Mouse (Mus musculus) liver, embryonic 11.5 days (tissue): ENCODE results near the gene Grcc10. TPM values are rescaled to one million over a fixed set of nuclear protein-coding genes. Genes with fewer than 3 reads are reported as not detected.

Experiments
- ATAC-seq: fragments of 200-750 bp; cut with Nextera tagmentation; replicated peaks from 2 replicates; pipeline ENCODE4 v1.8.0; 2017; ENCODE audit warnings: moderate number of reproducible peaks, mild to moderate bottlenecking, moderate TSS enrichment, moderate library complexity; ENCODE audit not compliant: low FRiP score
- DNase-seq: peaks from one replicate; pipeline ENCODE4 v3.0.0-alpha.2; 2017; ENCODE audit warnings: low spot score
- H3K27ac ChIP-seq: fragments of 300-500 bp; sonication (generic); 2 replicates; pipeline ENCODE4 v1.5.1; 2014; ENCODE audit warnings: mild to moderate bottlenecking, low read depth, low read length, control low read depth
- H3K27me3 ChIP-seq: fragments of 300-500 bp; sonication (generic); replicated peaks from 2 replicates; pipeline ENCODE4 v1.6.1; 2014; ENCODE audit warnings: low read length, mixed read lengths; ENCODE audit not compliant: control insufficient read depth, insufficient read depth
- H3K36me3 ChIP-seq: fragments of 300-500 bp; sonication (generic); 2 replicates; pipeline ENCODE4 v1.6.1; 2014; ENCODE audit warnings: mild to moderate bottlenecking, low read length, moderate library complexity, mixed read lengths; ENCODE audit not compliant: control insufficient read depth, insufficient read depth
- H3K4me1 ChIP-seq: fragments of 300-500 bp; sonication (generic); replicated peaks from 2 replicates; pipeline ENCODE4 v1.6.1; 2014; ENCODE audit warnings: low read length, mixed read lengths; ENCODE audit not compliant: control insufficient read depth, insufficient read depth
- H3K4me2 ChIP-seq: fragments of 300-500 bp; sonication (generic); 2 replicates; pipeline ENCODE4 v1.6.1; 2014; ENCODE audit warnings: mild to moderate bottlenecking, control low read depth, moderate library complexity
- H3K4me3 ChIP-seq: fragments of 300-500 bp; sonication (generic); 2 replicates; pipeline ENCODE4 v1.5.1; 2014; ENCODE audit warnings: low read depth, low read length, control low read depth
- H3K9ac ChIP-seq: fragments of 300-500 bp; sonication (generic); 2 replicates; pipeline ENCODE4 v1.6.1; 2014; ENCODE audit warnings: low read depth, low read length, control low read depth
- H3K9me3 ChIP-seq: fragments of 300-500 bp; sonication (generic); 2 replicates; pipeline ENCODE4 v1.6.1; 2016; ENCODE audit warnings: low read length, inconsistent platforms, mixed read lengths; ENCODE audit not compliant: control insufficient read depth
- WGBS: fragments of 180-500 bp; shearing (Covaris S2); extraction: QIAGEN DNeasy Blood & Tissue Kit; methylation state at CpG from one replicate; pipeline ENCODE4 v1.1.7; 2014; 5-methylcytosine and 5-hydroxymethylcytosine counted together
- polyA plus RNA-seq: library from polyadenylated mRNA; unstranded; fragments of >200 nt; fragmentation: Nextera tagmentation; extraction: Ambion mirVana; gene quantifications from 2 replicates; pipeline ENCODE4 v1.2.1, GENCODE M21; 2014

Grcc10 gene
- 147 and 167 TPM in 2 replicates for polyA plus RNA-seq

- DNase-seq = no peak
- peak; percentile 83 for ATAC-seq
- Histone ChIP-seq H3K4me3 (peak within 1 kb of the TSS; percentile 46), H3K9me3 (no peaks in the 10 kb centered on the region), H3K9ac (peak within 1 kb of the TSS; percentile 69), H3K4me1 (peaks cover 34% of the 10 kb centered on the region), H3K36me3 (no peaks in the 10 kb centered on the region), H3K4me2 (peak within 1 kb of the TSS; percentile 69), H3K27ac (peak within 1 kb of the TSS; percentile 97), H3K27me3 (no peaks in the 10 kb centered on the region)
- WGBS = under 1% methylated on average over 41 of the region's 41 CpGs
Measured at GRCm38 (mm10) chr6:124740888-124741761, at the start of gene Grcc10. Grcc10 (minus strand) TSS chr6:124741374.

- no peak for ATAC-seq
- H3K36me3 ChIP-seq = no peaks in the 10 kb centered on the region
- H3K4me3 ChIP-seq = no peak overlapping the region
- H3K27me3 ChIP-seq = no peaks in the 10 kb centered on the region
- H3K4me2 ChIP-seq = no peak overlapping the region
- 67% methylated on average over 4 of the region's 4 CpGs for WGBS
- H3K4me1 ChIP-seq = no peaks in the 10 kb centered on the region; the same call in 1 of the 2 replicates
- DNase-seq = no peak
- H3K9me3 ChIP-seq = no peaks in the 10 kb centered on the region
- H3K27ac ChIP-seq = no peak overlapping the region
- H3K9ac ChIP-seq = no peak overlapping the region
Measured at GRCm38 (mm10) chr6:124790121-124790520, 48.9 kb upstream of the Grcc10 start.

- H3K4me3 ChIP-seq = no peak overlapping the region
- H3K27me3 ChIP-seq = no peaks in the 10 kb centered on the region
- H3K4me2 ChIP-seq = no peak overlapping the region
- no peaks in the 10 kb centered on the region for H3K9me3 ChIP-seq
- no peak overlapping the region for H3K9ac ChIP-seq
- WGBS = 88% methylated on average over 4 of the region's 4 CpGs
- no peaks in the 10 kb centered on the region for H3K36me3 ChIP-seq
- H3K4me1 ChIP-seq = no peaks in the 10 kb centered on the region; the same call in 1 of the 2 replicates
- DNase-seq (no peak), ATAC-seq (no peak)
- H3K27ac ChIP-seq = no peak overlapping the region
Measured at GRCm38 (mm10) chr6:124789519-124789918, 48.3 kb upstream of the Grcc10 start.

- Histone ChIP-seq H3K27ac (no peak overlapping the region), H3K27me3 (no peaks in the 10 kb centered on the region), H3K9ac (no peak overlapping the region), H3K36me3 (no peaks in the 10 kb centered on the region), H3K4me3 (no peak overlapping the region), H3K4me2 (no peak overlapping the region), H3K9me3 (no peaks in the 10 kb centered on the region), H3K4me1 (no peaks in the 10 kb centered on the region; the same call in 1 of the 2 replicates)
- DNase-seq = no peak
- WGBS = 77% methylated on average over 10 of the region's 10 CpGs
- no peak for ATAC-seq
Measured at GRCm38 (mm10) chr6:124787722-124788121, 46.5 kb upstream of the Grcc10 start.

GRCm38 (mm10) chr6:124786756-124787420 is 45.7 kb upstream of the Grcc10 start:
- Histone ChIP-seq H3K4me1 (no peaks in the 10 kb centered on the region; the same call in 1 of the 2 replicates), H3K4me3 (no peak overlapping the region), H3K36me3 (no peaks in the 10 kb centered on the region), H3K27ac (no peak overlapping the region), H3K4me2 (no peak overlapping the region), H3K9ac (no peak overlapping the region), H3K9me3 (no peaks in the 10 kb centered on the region), H3K27me3 (no peaks in the 10 kb centered on the region)
- no peak for DNase-seq
- no peak for ATAC-seq
- WGBS = 47% methylated on average over 8 of the region's 8 CpGs

- H3K4me3 ChIP-seq = peak overlapping the region; percentile 23
- H3K9me3 ChIP-seq = no peaks in the 10 kb centered on the region
- 22% methylated on average over 6 of the region's 6 CpGs for WGBS
- no peak overlapping the region for H3K27ac ChIP-seq
- H3K4me1 ChIP-seq = no peaks in the 10 kb centered on the region
- H3K4me2 ChIP-seq = peak overlapping the region; percentile 39; the same call in 1 of the 2 replicates
- H3K27me3 ChIP-seq = peaks cover 32% of the 10 kb centered on the region
- ATAC-seq (no peak), DNase-seq (no peak)
- no peaks in the 10 kb centered on the region for H3K36me3 ChIP-seq
- H3K9ac ChIP-seq = no peak overlapping the region
Measured at GRCm38 (mm10) chr6:124782436-124782835, 41.3 kb upstream of the Grcc10 start.

- Histone ChIP-seq H3K4me3 (no peak overlapping the region), H3K36me3 (no peaks in the 10 kb centered on the region), H3K27ac (no peak overlapping the region), H3K4me1 (no peaks in the 10 kb centered on the region), H3K9me3 (no peaks in the 10 kb centered on the region), H3K9ac (no peak overlapping the region), H3K27me3 (peaks cover 32% of the 10 kb centered on the region), H3K4me2 (no peak overlapping the region)
- 85% methylated on average over 7 of the region's 7 CpGs for WGBS
- no peak for ATAC-seq
- DNase-seq = no peak
Measured at GRCm38 (mm10) chr6:124780917-124781316, 39.7 kb upstream of the Grcc10 start.

DNA sequence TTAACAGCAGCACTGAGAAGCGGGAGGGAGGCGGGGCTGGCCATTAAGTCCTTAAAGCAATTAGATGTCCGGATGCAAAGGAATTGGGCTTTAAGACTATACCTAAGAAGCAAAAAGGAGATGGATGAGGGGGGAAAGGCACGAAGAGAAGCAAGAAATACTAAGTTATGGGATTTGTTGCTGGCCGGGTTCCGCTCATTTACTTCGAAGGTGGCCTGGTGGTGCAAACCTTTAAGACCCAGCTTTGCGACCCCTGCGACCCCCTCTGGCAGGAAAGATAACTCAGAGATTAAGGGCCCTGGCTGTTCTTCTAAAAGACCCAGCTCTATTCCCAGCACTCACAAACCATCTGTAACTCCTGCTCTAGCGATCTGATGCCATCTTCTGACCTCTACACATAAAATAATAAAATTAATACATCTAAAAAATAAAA is 38.8 kb upstream of the Grcc10 start:
- H3K36me3 ChIP-seq = no peaks in the 10 kb centered on the region
- DNase-seq (no peak), ATAC-seq (no peak)
- peak overlapping the region; percentile 41 for H3K4me3 ChIP-seq
- H3K9me3 ChIP-seq = no peaks in the 10 kb centered on the region
- peak overlapping the region; percentile 66 for H3K4me2 ChIP-seq
- H3K27ac ChIP-seq = no peak overlapping the region
- H3K4me1 ChIP-seq = no peaks in the 10 kb centered on the region
- WGBS = 10% methylated on average over 10 of the region's 10 CpGs
- peaks cover 32% of the 10 kb centered on the region for H3K27me3 ChIP-seq
- H3K9ac ChIP-seq = no peak overlapping the region
